Mouse (Mus musculus): ENCODE results near the gene Rnf135.

DNA sequence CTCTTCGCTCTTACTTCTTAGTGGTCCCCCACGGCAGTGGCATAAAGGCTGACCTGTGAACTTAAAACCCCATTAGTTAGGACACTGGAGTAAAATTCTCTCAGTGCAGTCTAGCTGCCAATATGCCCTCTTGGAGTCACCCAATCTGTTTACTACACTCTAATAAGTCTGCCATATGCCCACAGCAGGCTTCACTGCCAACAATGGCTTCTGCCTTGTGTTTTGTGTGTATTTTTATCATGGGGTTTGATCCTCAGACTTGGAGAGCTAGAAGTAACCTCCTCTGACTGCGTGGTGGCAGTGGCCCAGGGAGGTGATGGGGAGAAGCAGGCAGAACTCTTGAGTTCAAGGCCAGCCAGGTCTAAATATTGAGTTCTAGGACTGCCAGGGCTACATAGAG lies 20.4 kb downstream of the Rnf135 start:
- TF ChIP-seq CTCF (IDR thresholded peaks at IDR 0.05; ENCODE audit: low read depth, low read length) = no peak
- no peak for TF ChIP-seq TAL1 (conservative IDR thresholded peaks at IDR 0.05; ENCODE audit: low read depth, low read length)

All from G1E (cell line).